Mouse (Mus musculus): ENCODE results near the gene Gm12248.

GRCm38 (mm10) chr11:58104351-58104791, 11.4 kb upstream of the Gm12248 start:
- TF ChIP-seq POLR2A (IDR thresholded peaks at IDR 0.05; ENCODE audit: borderline replicate concordance, low read depth, low read length) (no peak), CTCF (IDR thresholded peaks at IDR 0.05; ENCODE audit: low read depth, low read length) (no peak)
